Mouse (Mus musculus): ENCODE measurements around the gene Wdr61. TPM values are rescaled to one million over a fixed set of nuclear protein-coding genes. Genes with fewer than 3 reads are reported as not detected.

The Wdr61 gene
- polyA plus RNA-seq, 1 experiment, result 13.2 TPM

DNA sequence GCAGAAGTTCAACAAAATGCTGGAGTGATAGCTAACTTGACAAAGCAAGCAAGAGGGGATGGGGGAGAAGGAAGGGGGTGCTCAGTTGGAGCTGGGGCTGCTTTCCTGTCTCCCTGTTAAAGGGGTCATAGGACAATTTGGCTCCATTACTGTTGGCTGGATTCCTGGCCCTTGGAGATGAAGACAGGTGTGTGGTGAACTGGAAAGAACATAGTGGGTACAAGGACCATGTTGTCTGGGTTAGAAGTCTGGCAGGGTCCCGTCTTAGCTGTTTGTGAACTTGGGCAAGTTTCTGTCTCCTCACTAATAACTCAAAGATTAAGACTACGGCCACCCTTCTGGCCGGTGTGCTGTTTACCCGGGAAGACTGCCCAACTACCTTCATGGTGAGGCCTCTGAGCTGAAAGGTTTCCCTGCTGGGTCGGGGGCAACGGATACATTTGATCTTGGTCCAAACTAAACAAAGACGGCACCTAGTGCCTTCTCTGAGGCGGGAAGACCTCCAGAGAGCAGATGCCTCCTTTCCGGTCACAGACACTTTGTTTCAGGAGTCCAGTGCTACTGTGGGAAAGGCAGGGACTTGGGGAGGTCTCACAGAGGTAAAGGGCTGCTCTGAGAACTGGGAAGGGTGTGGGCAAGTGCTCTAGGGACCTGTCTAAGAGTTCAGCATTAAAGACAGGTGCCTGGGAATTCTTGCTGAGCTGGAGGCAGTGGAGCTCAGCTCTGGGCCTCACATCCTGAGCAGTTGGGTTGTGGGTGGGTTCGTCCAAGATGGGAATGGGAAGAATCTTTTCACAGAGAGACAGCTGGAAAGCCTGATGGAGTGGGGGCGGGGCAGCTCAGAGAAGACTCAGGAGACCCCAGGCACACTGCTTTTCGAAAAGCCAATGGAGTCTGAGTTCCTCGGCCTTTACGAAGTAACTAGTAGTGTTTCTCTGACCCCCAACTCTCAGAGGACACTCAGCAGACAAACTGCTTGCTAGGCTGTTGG is 46.8 kb downstream of the Wdr61 start:
- no peak for DNase-seq (ENCODE audit: low read depth in 1 of 2, low spot score in 2 of 2)
- no peaks in the 10 kb centered on the region for H3K36me3 ChIP-seq (ENCODE audit: control insufficient read depth, insufficient read depth, low read length)
- H3K27ac ChIP-seq (ENCODE audit: insufficient read depth, low read length), result no peak overlapping the region
- H3K4me1 ChIP-seq (ENCODE audit: control insufficient read depth, insufficient read depth, insufficient read length), result no peaks in the 10 kb centered on the region
- no peak for TF ChIP-seq CTCF (IDR thresholded peaks at IDR 0.05; ENCODE audit: extremely low read depth, insufficient read depth, insufficient read length, insufficient replicate concordance)
- TF ChIP-seq POLR2A (IDR thresholded peaks at IDR 0.05; ENCODE audit: low read depth, low read length), result no peak
- H3K4me3 ChIP-seq (ENCODE audit: extremely low read depth, insufficient read depth, insufficient read length), result no peak overlapping the region
- 81% methylated on average over 14 of the region's 14 CpGs for WGBS
- no peaks in the 10 kb centered on the region for H3K27me3 ChIP-seq (ENCODE audit: control insufficient read depth, insufficient read depth, low read length)

GRCm38 (mm10) chr9:54683814-54684605 is 50.3 kb downstream of the Wdr61 start:
- no peaks in the 10 kb centered on the region for H3K36me3 ChIP-seq (ENCODE audit: control insufficient read depth, insufficient read depth, low read length)
- TF ChIP-seq POLR2A (IDR thresholded peaks at IDR 0.05; ENCODE audit: low read depth, low read length) (no peak), CTCF (IDR thresholded peaks at IDR 0.05; ENCODE audit: extremely low read depth, insufficient read depth, insufficient read length, insufficient replicate concordance) (no peak)
- H3K4me1 ChIP-seq (ENCODE audit: control insufficient read depth, insufficient read depth, insufficient read length), result no peaks in the 10 kb centered on the region
- H3K27ac ChIP-seq (ENCODE audit: insufficient read depth, low read length), result no peak overlapping the region
- WGBS, result 78% methylated on average over 7 of the region's 7 CpGs
- H3K4me3 ChIP-seq (ENCODE audit: extremely low read depth, insufficient read depth, insufficient read length), result no peak overlapping the region
- H3K27me3 ChIP-seq (ENCODE audit: control insufficient read depth, insufficient read depth, low read length), result no peaks in the 10 kb centered on the region
- no peak for DNase-seq (ENCODE audit: low read depth in 1 of 2, low spot score in 2 of 2)

- TF ChIP-seq POLR2A (IDR thresholded peaks at IDR 0.05; ENCODE audit: low read depth, low read length) (no peak), CTCF (IDR thresholded peaks at IDR 0.05; ENCODE audit: extremely low read depth, insufficient read depth, insufficient read length, insufficient replicate concordance) (no peak)
- DNase-seq (ENCODE audit: low read depth in 1 of 2, low spot score in 2 of 2), result no peak
- H3K4me3 ChIP-seq (ENCODE audit: extremely low read depth, insufficient read depth, insufficient read length), result no peak overlapping the region
- no peaks in the 10 kb centered on the region for H3K4me1 ChIP-seq (ENCODE audit: control insufficient read depth, insufficient read depth, insufficient read length)
- WGBS, result 74% methylated on average over 4 of the region's 4 CpGs
- no peaks in the 10 kb centered on the region for H3K36me3 ChIP-seq (ENCODE audit: control insufficient read depth, insufficient read depth, low read length)
- H3K27ac ChIP-seq (ENCODE audit: insufficient read depth, low read length), result no peak overlapping the region
- H3K27me3 ChIP-seq (ENCODE audit: control insufficient read depth, insufficient read depth, low read length), result no peaks in the 10 kb centered on the region
Observed at GRCm38 (mm10) chr9:54682846-54683245, 51.5 kb downstream of the Wdr61 start.

DNA sequence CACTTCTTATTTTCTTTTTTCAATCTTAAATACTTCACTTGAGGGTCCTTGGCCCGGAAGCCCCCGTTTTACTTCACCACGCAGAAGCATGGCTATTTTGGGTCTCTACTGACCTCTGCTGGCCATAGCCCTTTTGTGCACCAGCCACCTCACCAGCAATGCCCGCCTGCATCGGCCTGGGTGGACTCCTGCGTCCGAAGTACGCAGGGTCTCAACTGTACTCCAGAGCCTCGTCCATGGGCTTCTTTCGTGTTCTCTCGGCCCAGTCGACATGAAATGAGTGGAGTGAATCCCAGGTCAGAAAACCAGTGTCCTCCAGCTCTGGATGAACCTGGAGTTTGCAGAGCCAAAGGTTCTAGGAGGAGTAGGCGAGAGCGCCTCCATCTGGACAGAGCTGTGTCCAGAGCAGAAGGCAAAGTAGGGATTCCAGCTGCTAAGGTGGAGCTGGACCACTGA is 57.8 kb downstream of the Wdr61 start:
- Histone ChIP-seq H3K36me3 (ENCODE audit: control insufficient read depth, insufficient read depth, low read length) (no peaks in the 10 kb centered on the region), H3K27ac (ENCODE audit: insufficient read depth, low read length) (no peak overlapping the region), H3K27me3 (ENCODE audit: control insufficient read depth, insufficient read depth, low read length) (no peaks in the 10 kb centered on the region), H3K4me3 (ENCODE audit: extremely low read depth, insufficient read depth, insufficient read length) (peak overlapping the region; percentile 12; the same call in 1 of the 2 replicates), H3K4me1 (ENCODE audit: control insufficient read depth, insufficient read depth, insufficient read length) (no peaks in the 10 kb centered on the region)
- WGBS, result 6% methylated on average over 14 of the region's 14 CpGs
- peak; percentile 81; the same call in 1 of the 2 replicates for TF ChIP-seq CTCF (IDR thresholded peaks at IDR 0.05; ENCODE audit: extremely low read depth, insufficient read depth, insufficient read length, insufficient replicate concordance)
- TF ChIP-seq POLR2A (IDR thresholded peaks at IDR 0.05; ENCODE audit: low read depth, low read length), result no peak
- peak in 1 of 2 experiments; percentile 58 for DNase-seq (ENCODE audit: low read depth in 1 of 2, low spot score in 2 of 2)

DNA sequence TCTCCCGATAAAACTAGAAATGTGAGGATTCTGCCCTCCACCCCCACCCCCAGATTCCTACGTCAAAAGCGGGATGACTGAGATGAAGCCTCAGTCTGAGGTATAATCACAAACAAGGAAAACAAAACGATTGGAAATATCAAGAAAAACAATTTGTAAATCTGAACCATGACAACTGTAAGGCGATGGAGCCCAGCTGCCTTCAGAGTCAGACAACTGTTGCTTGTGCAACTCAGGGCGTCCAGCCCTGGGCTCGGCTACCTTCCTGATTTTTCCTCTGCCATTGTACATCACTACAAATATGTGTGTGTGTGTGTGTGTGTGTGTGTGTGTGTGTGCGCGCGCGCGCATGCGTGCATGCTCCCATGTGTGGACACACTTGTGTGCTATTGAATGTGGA is 60.4 kb downstream of the Wdr61 start:
- TF ChIP-seq POLR2A (IDR thresholded peaks at IDR 0.05; ENCODE audit: low read depth, low read length) (no peak), CTCF (IDR thresholded peaks at IDR 0.05; ENCODE audit: extremely low read depth, insufficient read depth, insufficient read length, insufficient replicate concordance) (no peak)
- 91% methylated on average over 13 of the region's 13 CpGs for WGBS
- DNase-seq (ENCODE audit: low read depth in 1 of 2, low spot score in 2 of 2), result no peak

DNA sequence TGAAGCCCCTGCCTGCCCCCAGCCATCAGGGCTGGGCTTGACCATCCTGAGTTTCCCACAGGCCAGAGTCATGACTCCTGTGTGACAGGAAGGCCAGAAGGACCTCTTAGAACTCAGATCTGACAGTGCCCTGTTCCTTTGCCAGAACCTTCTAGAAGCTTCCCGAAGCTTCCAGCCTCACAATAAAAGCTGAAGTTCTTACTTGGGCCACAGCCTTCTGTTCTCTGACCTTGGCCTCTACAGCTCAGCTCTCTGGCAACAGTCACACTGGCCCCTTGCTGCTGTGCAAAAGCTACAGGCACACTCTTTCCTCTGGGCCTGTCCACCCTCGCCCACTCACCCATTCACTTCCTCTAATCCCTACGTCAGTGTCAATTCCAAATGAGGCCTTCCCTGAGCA is 62.4 kb downstream of the Wdr61 start:
- WGBS, result 82% methylated on average over 3 of the region's 3 CpGs
- no peak for DNase-seq (ENCODE audit: low read depth in 1 of 2, low spot score in 2 of 2)
- Histone ChIP-seq H3K27me3 (ENCODE audit: control insufficient read depth, insufficient read depth, low read length) (no peaks in the 10 kb centered on the region), H3K4me3 (ENCODE audit: extremely low read depth, insufficient read depth, insufficient read length) (no peak overlapping the region), H3K4me1 (ENCODE audit: control insufficient read depth, insufficient read depth, insufficient read length) (no peaks in the 10 kb centered on the region), H3K27ac (ENCODE audit: insufficient read depth, low read length) (no peak overlapping the region), H3K36me3 (ENCODE audit: control insufficient read depth, insufficient read depth, low read length) (no peaks in the 10 kb centered on the region)
- TF ChIP-seq POLR2A (IDR thresholded peaks at IDR 0.05; ENCODE audit: low read depth, low read length), result no peak

More for the DNA sequence above, 60.4 kb downstream of the Wdr61 start:
- no peak overlapping the region for H3K4me3 ChIP-seq (ENCODE audit: extremely low read depth, insufficient read depth, insufficient read length)
- H3K27me3 ChIP-seq (ENCODE audit: control insufficient read depth, insufficient read depth, low read length), result no peaks in the 10 kb centered on the region
- no peaks in the 10 kb centered on the region for H3K4me1 ChIP-seq (ENCODE audit: control insufficient read depth, insufficient read depth, insufficient read length)
- no peak overlapping the region for H3K27ac ChIP-seq (ENCODE audit: insufficient read depth, low read length)
- no peaks in the 10 kb centered on the region for H3K36me3 ChIP-seq (ENCODE audit: control insufficient read depth, insufficient read depth, low read length)
